Mouse (Mus musculus): Measurements from ENCODE around the gene Ptpn23. TPM values are rescaled to one million over a fixed set of nuclear protein-coding genes. Genes with fewer than 3 reads are reported as not detected.

The Ptpn23 gene
- polyA plus RNA-seq (2014; fragmentation: Nextera tagmentation; extraction: Ambion mirVana): 15.3 and 18.5 TPM in 2 replicates

DNA sequence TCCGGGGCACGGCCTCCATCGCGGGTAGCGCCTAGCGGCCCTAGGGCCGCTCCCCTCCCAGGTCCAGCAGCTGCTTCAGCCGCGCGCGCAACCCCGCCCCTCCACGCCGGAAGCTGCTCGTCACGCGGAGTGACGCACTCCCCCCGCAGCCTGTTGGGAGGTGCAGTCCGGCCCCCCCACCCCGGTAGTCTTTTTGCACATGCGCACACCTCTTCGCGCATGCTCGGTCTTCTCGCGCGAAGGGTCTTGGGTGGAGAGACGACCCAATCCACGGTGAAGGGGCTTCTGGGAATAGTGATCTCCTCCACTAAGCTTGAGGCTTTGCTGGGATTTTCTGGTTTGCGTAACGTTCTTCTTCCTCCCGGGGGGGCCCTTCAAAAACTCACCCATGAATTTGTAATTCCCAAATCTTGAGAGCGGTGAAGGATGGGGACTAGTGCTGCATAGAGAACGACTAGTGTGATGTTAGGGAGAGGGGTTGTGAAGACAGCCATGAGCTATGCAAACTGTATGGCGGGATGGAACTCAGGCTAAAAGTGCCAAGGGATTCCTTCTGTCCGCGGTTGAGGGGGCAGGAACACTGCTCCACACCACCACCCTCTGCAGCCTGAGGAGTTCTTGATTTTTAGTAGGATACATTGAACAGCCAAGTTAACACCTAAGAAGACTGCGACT, at the start of gene Ptpn23:
Gene Ptpn23 (minus strand): TSS at position 115 of the 675 bp plus-strand sequence.
- Histone ChIP-seq H3K4me1 (replicated peaks; ENCODE audit: control insufficient read depth, insufficient read depth, low read length) (0 out of 2 replicates have a peak, but pooled peaks cover 2% of the 10 kb centered on the region), H3K9me3 (ENCODE audit: control insufficient read depth, low read length) (no peaks in the 10 kb centered on the region), H3K36me3 (ENCODE audit: control insufficient read depth, insufficient read depth, low read length) (no peaks in the 10 kb centered on the region), H3K9ac (ENCODE audit: low read depth, low read length) (peak within 1 kb of the TSS; percentile 88), H3K4me3 (ENCODE audit: low read depth, low read length) (peak within 1 kb of the TSS; percentile 92), H3K27me3 (ENCODE audit: control insufficient read depth, insufficient read depth, low read length) (no peaks in the 10 kb centered on the region), H3K27ac (ENCODE audit: low read depth, low read length) (peak within 1 kb of the TSS; percentile 70; the same call in 1 of the 2 replicates), H3K4me2 (replicated peaks; ENCODE audit: low read depth, low read length) (peak within 1 kb of the TSS; percentile 92)
- 2% methylated on average over 38 of the region's 39 CpGs for WGBS
- DNase-seq (ENCODE audit: low spot score) (peak; percentile 98), ATAC-seq (ENCODE audit: low FRiP score) (peak; percentile 95)

DNA sequence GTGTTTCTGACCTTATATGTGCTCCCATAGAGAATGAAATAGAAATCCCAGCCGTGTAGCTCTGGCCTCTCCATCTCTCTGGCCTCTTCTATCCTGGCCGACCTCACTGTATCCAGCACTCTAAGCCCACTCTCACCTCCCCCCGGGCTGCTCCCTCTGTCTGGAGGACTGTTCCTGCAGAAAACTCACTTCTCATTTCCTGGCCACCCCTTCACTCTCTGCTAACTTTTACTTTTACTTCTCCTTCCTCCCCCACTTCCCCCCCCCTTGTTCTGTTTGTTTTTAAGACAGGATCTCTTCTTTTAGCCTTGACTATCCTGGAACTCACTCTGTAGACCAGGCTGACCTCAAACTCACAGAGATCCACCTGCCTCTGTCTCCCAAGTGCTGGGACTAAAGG, 44.5 kb upstream of the Ptpn23 start:
- Histone ChIP-seq H3K9ac (ENCODE audit: low read depth, low read length) (no peak overlapping the region), H3K9me3 (ENCODE audit: control insufficient read depth, low read length) (no peaks in the 10 kb centered on the region), H3K4me1 (replicated peaks; ENCODE audit: control insufficient read depth, insufficient read depth, low read length) (no peaks in the 10 kb centered on the region), H3K4me3 (ENCODE audit: low read depth, low read length) (no peak overlapping the region), H3K27me3 (ENCODE audit: control insufficient read depth, insufficient read depth, low read length) (no peaks in the 10 kb centered on the region), H3K4me2 (replicated peaks; ENCODE audit: low read depth, low read length) (no peak overlapping the region), H3K36me3 (ENCODE audit: control insufficient read depth, insufficient read depth, low read length) (no peaks in the 10 kb centered on the region), H3K27ac (ENCODE audit: low read depth, low read length) (no peak overlapping the region)
- DNase-seq (ENCODE audit: low spot score) (no peak), ATAC-seq (ENCODE audit: low FRiP score) (no peak)
- 85% methylated on average over 3 of the region's 3 CpGs for WGBS

- DNase-seq (ENCODE audit: low spot score) (peak; percentile 91), ATAC-seq (ENCODE audit: low FRiP score) (peak; percentile 71)
- Histone ChIP-seq H3K4me2 (replicated peaks; ENCODE audit: low read depth, low read length) (no peak overlapping the region), H3K36me3 (ENCODE audit: control insufficient read depth, insufficient read depth, low read length) (no peaks in the 10 kb centered on the region), H3K4me3 (ENCODE audit: low read depth, low read length) (no peak overlapping the region), H3K27me3 (ENCODE audit: control insufficient read depth, insufficient read depth, low read length) (no peaks in the 10 kb centered on the region), H3K4me1 (replicated peaks; ENCODE audit: control insufficient read depth, insufficient read depth, low read length) (no peaks in the 10 kb centered on the region), H3K9me3 (ENCODE audit: control insufficient read depth, low read length) (no peaks in the 10 kb centered on the region), H3K9ac (ENCODE audit: low read depth, low read length) (no peak overlapping the region), H3K27ac (ENCODE audit: low read depth, low read length) (no peak overlapping the region)
- WGBS: 33% methylated on average over 11 of the region's 11 CpGs
Measured at GRCm38 (mm10) chr9:110448857-110449617, 41.0 kb upstream of the Ptpn23 start.

DNA sequence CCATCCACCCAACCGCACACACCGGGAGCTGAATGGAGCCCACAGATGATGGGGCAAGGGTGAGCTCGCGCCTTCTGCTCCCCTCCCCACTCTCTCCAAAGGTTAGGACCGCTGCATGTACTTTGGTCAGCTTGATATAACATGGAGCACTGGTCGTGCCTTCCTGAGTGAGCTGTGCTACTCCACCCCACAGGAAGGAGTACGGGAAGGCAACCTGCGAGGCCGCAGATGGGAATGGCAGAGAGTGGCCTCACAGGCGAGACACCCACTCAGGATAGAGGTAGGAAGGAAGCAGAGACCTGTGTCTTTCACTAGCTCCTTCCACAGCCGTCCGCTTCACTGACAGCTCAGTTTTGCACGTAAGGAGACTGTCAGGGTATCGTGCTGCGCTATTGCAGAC, 40.3 kb upstream of the Ptpn23 start:
- H3K9me3 ChIP-seq (ENCODE audit: control insufficient read depth, low read length): no peaks in the 10 kb centered on the region
- H3K36me3 ChIP-seq (ENCODE audit: control insufficient read depth, insufficient read depth, low read length): no peaks in the 10 kb centered on the region
- no peaks in the 10 kb centered on the region for H3K27me3 ChIP-seq (ENCODE audit: control insufficient read depth, insufficient read depth, low read length)
- no peak overlapping the region for H3K4me3 ChIP-seq (ENCODE audit: low read depth, low read length)
- no peak for DNase-seq (ENCODE audit: low spot score)
- ATAC-seq (ENCODE audit: low FRiP score): no peak
- H3K4me1 ChIP-seq (replicated peaks; ENCODE audit: control insufficient read depth, insufficient read depth, low read length): no peaks in the 10 kb centered on the region
- no peak overlapping the region for H3K27ac ChIP-seq (ENCODE audit: low read depth, low read length)
- 77% methylated on average over 15 of the region's 15 CpGs for WGBS
- no peak overlapping the region for H3K4me2 ChIP-seq (replicated peaks; ENCODE audit: low read depth, low read length)
- no peak overlapping the region for H3K9ac ChIP-seq (ENCODE audit: low read depth, low read length)

- WGBS: 87% methylated on average over 6 of the region's 6 CpGs
- DNase-seq (ENCODE audit: low spot score) (no peak), ATAC-seq (ENCODE audit: low FRiP score) (no peak)
- no peak overlapping the region for H3K4me3 ChIP-seq (ENCODE audit: low read depth, low read length)
- no peaks in the 10 kb centered on the region for H3K4me1 ChIP-seq (replicated peaks; ENCODE audit: control insufficient read depth, insufficient read depth, low read length)
- H3K27me3 ChIP-seq (ENCODE audit: control insufficient read depth, insufficient read depth, low read length): no peaks in the 10 kb centered on the region
- H3K9ac ChIP-seq (ENCODE audit: low read depth, low read length): no peak overlapping the region
- H3K27ac ChIP-seq (ENCODE audit: low read depth, low read length): no peak overlapping the region
- no peaks in the 10 kb centered on the region for H3K36me3 ChIP-seq (ENCODE audit: control insufficient read depth, insufficient read depth, low read length)
- H3K4me2 ChIP-seq (replicated peaks; ENCODE audit: low read depth, low read length): no peak overlapping the region
- no peaks in the 10 kb centered on the region for H3K9me3 ChIP-seq (ENCODE audit: control insufficient read depth, low read length)
Measured at GRCm38 (mm10) chr9:110440559-110440958, 32.5 kb upstream of the Ptpn23 start.

DNA sequence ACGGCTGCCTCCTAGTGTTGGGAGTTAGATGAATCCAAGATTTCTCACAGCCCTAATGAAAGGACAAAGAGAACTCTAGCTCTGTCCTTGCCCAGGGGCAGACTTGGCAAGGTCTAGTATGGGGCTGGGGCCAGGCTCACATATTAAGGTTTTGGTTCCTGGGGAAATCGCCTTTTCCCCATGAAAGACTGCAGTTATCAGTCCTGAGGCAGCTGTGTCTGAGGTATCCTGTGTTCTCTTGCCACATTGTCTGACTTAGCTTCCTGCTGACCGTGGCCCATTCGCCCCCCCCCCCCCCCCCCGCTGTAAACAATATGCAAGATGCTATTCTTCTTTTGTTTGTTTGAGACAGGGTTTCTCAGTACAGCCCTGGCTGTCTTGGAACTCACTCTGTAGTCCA, 32.0 kb upstream of the Ptpn23 start:
- no peaks in the 10 kb centered on the region for H3K27me3 ChIP-seq (ENCODE audit: control insufficient read depth, insufficient read depth, low read length)
- no peaks in the 10 kb centered on the region for H3K36me3 ChIP-seq (ENCODE audit: control insufficient read depth, insufficient read depth, low read length)
- no peak for DNase-seq (ENCODE audit: low spot score)
- ATAC-seq (ENCODE audit: low FRiP score): no peak
- no peak overlapping the region for H3K4me2 ChIP-seq (replicated peaks; ENCODE audit: low read depth, low read length)
- no peaks in the 10 kb centered on the region for H3K4me1 ChIP-seq (replicated peaks; ENCODE audit: control insufficient read depth, insufficient read depth, low read length)
- no peak overlapping the region for H3K9ac ChIP-seq (ENCODE audit: low read depth, low read length)
- H3K4me3 ChIP-seq (ENCODE audit: low read depth, low read length): no peak overlapping the region
- H3K27ac ChIP-seq (ENCODE audit: low read depth, low read length): no peak overlapping the region
- 59% methylated on average over 4 of the region's 5 CpGs for WGBS
- H3K9me3 ChIP-seq (ENCODE audit: control insufficient read depth, low read length): no peaks in the 10 kb centered on the region

GRCm38 (mm10) chr9:110436041-110436440, 28.0 kb upstream of the Ptpn23 start:
- no peaks in the 10 kb centered on the region for H3K36me3 ChIP-seq (ENCODE audit: control insufficient read depth, insufficient read depth, low read length)
- H3K27ac ChIP-seq (ENCODE audit: low read depth, low read length): no peak overlapping the region
- 97% methylated on average over 11 of the region's 11 CpGs for WGBS
- no peak for ATAC-seq (ENCODE audit: low FRiP score)
- H3K27me3 ChIP-seq (ENCODE audit: control insufficient read depth, insufficient read depth, low read length): no peaks in the 10 kb centered on the region
- no peak for DNase-seq (ENCODE audit: low spot score)
- H3K4me2 ChIP-seq (replicated peaks; ENCODE audit: low read depth, low read length): no peak overlapping the region
- H3K9ac ChIP-seq (ENCODE audit: low read depth, low read length): no peak overlapping the region
- H3K4me1 ChIP-seq (replicated peaks; ENCODE audit: control insufficient read depth, insufficient read depth, low read length): no peaks in the 10 kb centered on the region
- H3K9me3 ChIP-seq (ENCODE audit: control insufficient read depth, low read length): no peaks in the 10 kb centered on the region
- H3K4me3 ChIP-seq (ENCODE audit: low read depth, low read length): no peak overlapping the region

DNA sequence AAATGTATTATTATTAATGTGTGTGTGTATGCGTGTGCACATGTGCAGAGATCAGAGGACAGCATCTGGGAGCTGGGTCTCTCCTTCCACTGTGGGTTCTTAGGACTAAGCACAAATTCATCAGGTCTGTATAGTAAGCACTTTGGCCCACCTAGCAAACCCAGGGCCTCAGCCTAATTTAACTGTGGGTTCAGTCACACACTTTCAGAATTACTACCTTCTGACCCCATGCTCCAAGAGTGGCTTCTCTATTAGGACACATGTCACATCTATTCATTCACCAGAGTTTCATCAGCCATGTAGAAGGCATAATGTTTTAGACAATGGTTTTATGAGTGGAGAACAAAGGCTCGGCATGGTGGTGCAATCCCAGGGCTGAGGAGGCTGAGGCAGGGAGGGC, 25.0 kb upstream of the Ptpn23 start:
- Histone ChIP-seq H3K4me2 (replicated peaks; ENCODE audit: low read depth, low read length) (no peak overlapping the region), H3K9me3 (ENCODE audit: control insufficient read depth, low read length) (no peaks in the 10 kb centered on the region), H3K36me3 (ENCODE audit: control insufficient read depth, insufficient read depth, low read length) (no peaks in the 10 kb centered on the region), H3K9ac (ENCODE audit: low read depth, low read length) (no peak overlapping the region), H3K27me3 (ENCODE audit: control insufficient read depth, insufficient read depth, low read length) (no peaks in the 10 kb centered on the region), H3K4me3 (ENCODE audit: low read depth, low read length) (no peak overlapping the region), H3K27ac (ENCODE audit: low read depth, low read length) (no peak overlapping the region), H3K4me1 (replicated peaks; ENCODE audit: control insufficient read depth, insufficient read depth, low read length) (no peaks in the 10 kb centered on the region)
- ATAC-seq (ENCODE audit: low FRiP score): no peak
- WGBS: 93% methylated on average over 2 of the region's 2 CpGs
- DNase-seq (ENCODE audit: low spot score): no peak

- Histone ChIP-seq H3K4me1 (replicated peaks; ENCODE audit: control insufficient read depth, insufficient read depth, low read length) (no peaks in the 10 kb centered on the region), H3K36me3 (ENCODE audit: control insufficient read depth, insufficient read depth, low read length) (peaks cover 3% of the 10 kb centered on the region; the same call in 1 of the 2 replicates), H3K4me2 (replicated peaks; ENCODE audit: low read depth, low read length) (no peak overlapping the region), H3K9me3 (ENCODE audit: control insufficient read depth, low read length) (no peaks in the 10 kb centered on the region), H3K27me3 (ENCODE audit: control insufficient read depth, insufficient read depth, low read length) (no peaks in the 10 kb centered on the region), H3K9ac (ENCODE audit: low read depth, low read length) (no peak overlapping the region), H3K27ac (ENCODE audit: low read depth, low read length) (no peak overlapping the region), H3K4me3 (ENCODE audit: low read depth, low read length) (no peak overlapping the region)
- DNase-seq (ENCODE audit: low spot score) (no peak), ATAC-seq (ENCODE audit: low FRiP score) (no peak)
- 74% methylated on average over 8 of the region's 8 CpGs for WGBS
Measured at GRCm38 (mm10) chr9:110431241-110431640, 23.2 kb upstream of the Ptpn23 start.

Data from hindbrain, embryonic 11.5 days (tissue).